Mouse (Mus musculus) embryonic facial prominence, embryonic 12.5 days (tissue): ENCODE measurements around the gene Spc24. TPM values are rescaled to one million over a fixed set of nuclear protein-coding genes. Genes with fewer than 3 reads are reported as not detected.

Experiments
- microRNA-seq: library from miRNA; unstranded; fragments of <30 nt; microRNA quantifications from one replicate; pipeline ENCODE4, GENCODE M21; 2017
- polyA plus RNA-seq: library from polyadenylated mRNA; unstranded; fragments of >200 nt; fragmentation: Nextera tagmentation; extraction: Ambion mirVana; gene quantifications from 2 replicates; pipeline ENCODE4 v1.2.1, GENCODE M21; 2016

The Spc24 gene
- polyA plus RNA-seq, 1 experiment from 2014 or later = 117 TPM

Small RNA genes lying within 50 kb of the gene (microRNA-seq; reads per million reads assigned to microRNA genes)
- gene Mir7083 = 6.4 reads per million, percentile 22 among the genes with 10 or more reads in this experiment

Other genes with a start within 250 kb of the Spc24 start
- gene AB124611, start 234.1 kb downstream of the Spc24 start, polyA plus RNA-seq = 3.9 and 5.7 TPM in 2 replicates
- gene Carm1, start 213.4 kb downstream of the Spc24 start, polyA plus RNA-seq = 79.5 and 86.8 TPM in 2 replicates
- 40.6 and 41.8 TPM in 2 replicates for gene Timm29, start 167.6 kb downstream of the Spc24 start, polyA plus RNA-seq
- gene Yipf2, start 167.5 kb downstream of the Spc24 start, polyA plus RNA-seq = 19.1 and 22.6 TPM in 2 replicates
- gene Smarca4, start 144.1 kb downstream of the Spc24 start, polyA plus RNA-seq = 126 and 130 TPM in 2 replicates
- gene Ldlr, start 36.8 kb downstream of the Spc24 start, polyA plus RNA-seq = 33.5 and 36.8 TPM in 2 replicates
- gene Kank2, start 38.4 kb upstream of the Spc24 start, polyA plus RNA-seq = 20.4 and 21.6 TPM in 2 replicates
- 0.96 and 1.7 TPM in 2 replicates for gene Angptl8, start 75.2 kb upstream of the Spc24 start, polyA plus RNA-seq
- gene Dock6, start 92.3 kb upstream of the Spc24 start, polyA plus RNA-seq = 30.8 and 33.3 TPM in 2 replicates
- gene Rab3d, start 157.9 kb upstream of the Spc24 start, polyA plus RNA-seq = 10.2 and 11.1 TPM in 2 replicates
- gene Ccdc159, start 167.2 kb upstream of the Spc24 start, polyA plus RNA-seq = 5.3 and 5.6 TPM in 2 replicates
- 40.5 and 42.4 TPM in 2 replicates for gene Tmem205, start 167.3 kb upstream of the Spc24 start, polyA plus RNA-seq
- gene Plppr2, start 176.7 kb upstream of the Spc24 start, polyA plus RNA-seq = 15.9 and 16.2 TPM in 2 replicates
- gene Swsap1, start 195.5 kb upstream of the Spc24 start, polyA plus RNA-seq = 5.6 and 7.0 TPM in 2 replicates
- gene Epor, start 203.2 kb upstream of the Spc24 start, polyA plus RNA-seq = 6.6 and 7.8 TPM in 2 replicates
- gene Rgl3, start 229.1 kb upstream of the Spc24 start, polyA plus RNA-seq = 1.3 and 1.4 TPM in 2 replicates
- 2.0 and 2.2 TPM in 2 replicates for gene Ccdc151, start 242.3 kb upstream of the Spc24 start, polyA plus RNA-seq
- 113 and 115 TPM in 2 replicates for gene Prkcsh, start 242.5 kb upstream of the Spc24 start, polyA plus RNA-seq